Mouse (Mus musculus) ES-Bruce4 (cell line): ENCODE measurements around the gene H2-D1.

Experiments used
- EP300 ChIP-seq: IDR thresholded peaks from 2 replicates; pipeline ENCODE4 v1.6.1; 2011; ENCODE audit warnings: low read depth, low read length; ENCODE audit not compliant: insufficient read depth
- POLR2A ChIP-seq: IDR thresholded peaks from one replicate; pipeline ENCODE4 v1.8.1; 2011; ENCODE audit warnings: low read length; ENCODE audit not compliant: insufficient read depth

DNA sequence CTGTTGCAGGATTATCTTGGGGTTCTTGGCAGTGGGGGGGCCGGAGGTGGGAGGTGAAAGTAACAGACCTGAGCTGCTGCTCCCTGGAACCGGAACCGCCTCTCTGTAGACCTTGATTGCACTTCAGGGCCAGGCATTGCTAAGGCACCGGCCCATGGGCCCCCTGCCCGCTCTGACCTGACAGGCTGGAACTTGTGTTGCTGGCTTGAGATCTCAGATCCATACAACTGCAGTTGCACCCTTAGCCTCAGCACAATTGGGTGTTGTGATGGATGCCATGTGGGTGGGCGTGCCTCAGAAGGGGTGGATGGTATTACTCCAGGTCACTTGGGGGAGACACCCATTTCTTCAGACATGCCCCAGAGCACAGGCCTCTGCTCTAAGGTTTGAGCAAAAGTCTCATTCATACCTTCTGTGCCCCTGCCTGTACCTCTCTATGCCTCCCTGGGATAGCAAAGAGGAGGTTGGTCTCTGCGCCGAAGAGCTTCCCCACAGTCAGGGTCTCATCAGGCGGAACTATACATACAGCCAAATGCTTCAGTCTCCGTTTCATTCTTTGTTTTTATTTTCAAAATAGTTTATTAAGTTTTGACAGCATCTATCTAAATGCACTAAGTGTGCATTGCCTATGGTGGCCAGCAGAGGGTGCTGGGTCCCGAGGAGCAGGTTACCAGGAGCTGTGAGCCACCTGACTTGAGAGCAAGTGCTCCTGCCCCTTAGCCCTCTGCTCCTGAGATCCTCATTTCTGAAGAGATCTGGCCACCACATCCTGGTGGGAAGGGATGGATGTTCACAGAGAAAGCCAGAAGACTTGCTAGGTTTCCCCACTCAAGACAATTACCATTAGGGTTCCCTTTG, 8.1 kb upstream of the H2-D1 start:
- TF ChIP-seq POLR2A (no peak), EP300 (no peak)
